Mouse (Mus musculus) urinary bladder, adult 2 months (tissue): ENCODE results near the gene Fgfr4. TPM values are rescaled to one million over a fixed set of nuclear protein-coding genes. Genes with fewer than 3 reads are reported as not detected.

Source experiments
- DNase-seq: peaks from one replicate; pipeline ENCODE4 v3.0.0; 2022; ENCODE audit warnings: low spot score
- polyA plus RNA-seq: library from polyadenylated mRNA; depleted of rRNA; stranded (reverse); fragments of >200 nt; gene quantifications from 2 replicates; pipeline ENCODE4 v1.2.3, GENCODE M21; 2012; rRNA removed

The Fgfr4 gene
- 0.15 and 0.66 TPM in 2 replicates for polyA plus RNA-seq

GRCm38 (mm10) chr13:55152621-55153415, at the start of gene Fgfr4:
TSS of gene Fgfr4 (plus strand) at chr13:55152640.
- DNase-seq = no peak

GRCm38 (mm10) chr13:55103351-55103750, 49.1 kb upstream of the Fgfr4 start:
- DNase-seq = no peak

DNA sequence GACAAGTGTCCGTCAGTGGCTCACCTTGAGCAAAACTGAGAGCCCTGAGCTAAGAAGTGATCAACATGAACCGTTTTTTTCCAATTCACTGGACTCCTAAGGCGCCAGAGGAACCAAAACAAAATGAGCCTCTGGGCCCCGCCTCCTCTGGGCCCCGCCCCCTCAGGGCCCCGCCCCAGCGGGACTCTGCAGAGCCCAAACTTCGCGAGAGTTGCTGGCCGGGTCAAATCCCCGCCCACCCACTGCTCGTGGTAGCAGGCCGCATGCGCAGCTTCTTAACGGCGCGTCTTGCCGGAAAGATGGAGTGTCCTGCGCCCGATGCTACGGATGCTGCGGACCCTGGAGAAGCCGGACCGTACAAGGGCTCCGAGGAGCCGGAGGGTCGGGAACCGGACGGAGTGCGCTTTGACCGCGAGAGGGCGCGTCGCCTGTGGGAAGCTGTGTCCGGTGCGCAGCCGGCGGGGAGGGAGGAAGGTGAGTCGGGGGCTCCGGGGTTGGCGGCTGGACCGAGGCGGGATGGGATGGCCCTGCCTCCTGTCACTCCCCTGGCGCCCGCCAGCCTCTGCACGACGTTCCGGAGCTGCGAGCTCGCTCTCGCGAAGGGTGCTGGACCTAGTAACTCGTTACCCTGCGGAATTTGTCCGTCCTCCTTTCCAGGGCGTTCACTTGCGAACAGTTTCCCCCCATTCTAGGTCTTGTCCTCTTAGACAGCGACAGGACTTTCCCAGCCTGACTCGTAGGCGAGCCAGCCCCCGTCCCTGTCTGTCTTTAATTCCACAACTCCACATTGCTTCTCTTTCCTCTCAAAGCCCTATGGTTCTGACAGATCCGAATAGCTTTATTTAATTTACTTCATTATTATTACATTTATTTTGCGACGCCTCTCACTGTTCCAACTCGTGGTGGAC, 47.1 kb upstream of the Fgfr4 start, which contains the start of gene Zfp346:
Gene Zfp346, plus strand, starts transcription at position 267 of the 908 bp plus-strand sequence.
- DNase-seq = peak; percentile 90

DNA sequence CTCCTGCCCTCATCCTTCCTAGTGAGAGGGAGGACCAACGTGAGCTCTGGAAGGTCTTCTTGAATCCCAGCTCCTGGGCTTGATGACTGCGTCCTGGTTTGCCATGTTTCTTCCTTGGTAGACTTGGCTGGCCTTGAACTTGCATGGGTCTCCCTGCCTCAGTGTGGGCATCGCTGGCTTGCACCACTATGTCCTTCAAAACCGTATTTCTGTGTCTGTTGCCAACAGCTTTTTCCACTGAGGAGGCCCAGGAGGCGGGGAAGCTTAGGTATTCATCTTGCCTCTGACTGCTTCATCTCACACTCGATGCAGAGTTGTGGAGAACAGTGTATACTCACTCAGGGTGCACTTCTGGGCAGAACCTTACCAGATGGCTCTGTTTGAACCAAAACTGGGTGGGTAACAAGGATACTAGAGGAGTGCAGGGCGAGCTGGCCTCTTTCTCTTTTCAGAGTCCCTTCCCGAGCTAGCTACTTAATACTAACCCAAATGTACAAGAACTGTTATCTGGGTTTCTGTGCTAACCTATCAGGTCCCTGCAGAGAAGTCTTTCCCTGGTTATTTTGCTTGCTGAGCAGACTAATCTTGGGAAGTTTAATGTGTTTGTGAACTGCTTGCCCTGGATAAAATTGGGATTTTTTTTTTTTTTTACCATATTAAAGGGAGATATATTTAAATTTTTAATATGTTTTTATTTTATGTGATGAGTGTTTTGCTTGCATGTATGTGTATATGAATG, 46.3 kb upstream of the Fgfr4 start:
- no peak for DNase-seq

DNA sequence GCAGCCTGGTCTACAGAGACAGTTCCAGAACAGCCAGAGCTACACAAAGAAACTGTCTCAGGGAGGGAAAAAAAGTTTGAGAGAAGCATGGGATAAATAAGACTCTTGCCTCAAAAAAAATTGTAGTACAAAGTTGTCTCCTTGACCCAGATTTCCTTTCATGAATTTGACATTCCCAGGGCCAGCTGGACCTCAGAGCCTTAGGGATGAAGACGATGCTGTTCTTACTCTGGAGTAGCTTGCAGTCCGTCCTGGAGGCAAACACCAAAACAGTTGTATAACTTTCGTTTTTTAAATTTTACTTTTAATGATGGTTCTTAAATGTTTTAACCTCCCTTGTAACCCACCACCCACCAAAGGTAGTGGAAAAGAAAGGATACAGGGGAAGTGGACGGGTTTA, 45.3 kb upstream of the Fgfr4 start:
- DNase-seq = no peak

DNA sequence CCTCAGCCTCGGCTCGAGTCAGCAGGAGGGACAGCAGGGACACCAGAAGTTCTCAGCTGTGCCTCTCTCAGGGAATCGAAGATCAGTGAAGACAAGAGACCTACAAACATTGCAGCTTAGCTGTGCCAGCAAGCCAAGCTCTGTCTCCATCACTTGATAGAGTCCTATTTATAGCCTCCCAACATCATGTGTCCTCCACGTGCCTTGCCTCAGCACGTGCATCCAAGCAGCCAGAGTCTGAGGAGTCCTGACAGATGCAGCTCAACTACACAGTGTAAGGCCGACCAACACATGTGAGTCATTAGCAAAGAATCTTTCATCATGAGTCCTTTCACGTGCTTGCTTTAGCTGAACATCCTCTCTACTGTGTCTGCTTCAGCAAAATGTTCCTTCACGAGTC, 44.7 kb upstream of the Fgfr4 start:
- DNase-seq = no peak

DNA sequence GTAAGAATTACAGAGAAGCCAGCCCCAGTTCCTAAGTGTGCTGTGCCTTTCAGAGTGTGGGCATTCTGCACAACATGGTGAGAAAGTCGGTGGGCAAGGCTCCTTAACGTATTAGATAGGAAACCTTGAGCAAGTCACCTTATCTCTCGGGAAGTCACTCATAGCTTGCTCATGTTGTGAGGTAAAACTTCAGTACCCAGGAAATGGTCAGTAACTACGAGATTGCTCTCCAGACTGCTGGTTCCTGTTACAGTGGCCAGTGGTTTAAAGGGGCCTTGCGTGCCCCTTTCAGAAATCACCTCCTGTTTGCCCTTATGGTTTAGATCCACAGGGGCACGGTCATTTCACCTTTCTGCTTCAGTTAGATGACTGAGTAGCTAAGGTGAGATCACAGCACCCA, 38.1 kb upstream of the Fgfr4 start:
- no peak for DNase-seq

- no peak for DNase-seq
Measured at GRCm38 (mm10) chr13:55124903-55125302, 27.5 kb upstream of the Fgfr4 start.

DNA sequence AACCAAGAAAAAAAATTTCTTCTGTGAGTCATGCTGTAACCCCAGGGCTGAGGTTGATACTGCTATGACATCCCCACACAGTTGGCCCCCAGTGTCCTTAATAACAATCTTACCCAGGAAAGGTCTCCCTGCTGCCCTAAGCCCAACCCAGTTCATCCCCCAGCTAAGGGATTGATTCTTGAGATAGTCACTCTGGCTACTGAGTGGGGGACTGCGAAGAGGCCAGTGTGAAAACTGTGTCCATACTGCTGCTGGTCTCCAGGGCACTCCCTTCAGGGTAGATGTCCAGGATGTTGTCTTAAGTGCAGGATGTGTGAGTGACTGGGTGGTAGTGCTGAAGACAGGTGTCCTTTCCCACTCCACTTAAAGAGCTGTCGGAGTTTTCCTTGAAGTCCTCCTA, 19.0 kb upstream of the Fgfr4 start, which contains the start of gene Gm17617:
Gene Gm17617, minus strand, starts transcription at position 101 of the 400 bp plus-strand sequence.
- DNase-seq = no peak

DNA sequence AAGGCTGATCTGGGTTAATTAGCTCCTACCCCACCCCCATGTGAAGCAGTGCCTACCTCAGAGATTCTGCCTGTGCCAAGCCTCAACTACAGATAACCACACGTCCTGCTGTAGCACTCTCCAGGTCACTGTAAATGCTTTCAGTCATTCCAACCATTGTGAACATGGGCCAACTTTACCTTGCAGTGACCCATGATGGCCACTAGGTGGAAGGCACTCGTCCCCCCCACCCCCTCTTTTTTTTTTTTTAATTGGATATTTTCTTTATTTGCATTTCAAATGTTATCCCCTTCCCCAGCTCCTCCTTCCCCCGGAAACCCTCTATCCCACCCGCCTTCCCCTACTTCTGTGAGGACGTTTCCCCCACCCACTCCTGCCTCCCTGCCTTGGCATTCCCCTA, 17.1 kb upstream of the Fgfr4 start:
- no peak for DNase-seq

- DNase-seq = no peak
Measured at GRCm38 (mm10) chr13:55140271-55140670, 12.2 kb upstream of the Fgfr4 start.

GRCm38 (mm10) chr13:55153951-55154350, 1.5 kb downstream of the Fgfr4 start:
- no peak for DNase-seq

DNA sequence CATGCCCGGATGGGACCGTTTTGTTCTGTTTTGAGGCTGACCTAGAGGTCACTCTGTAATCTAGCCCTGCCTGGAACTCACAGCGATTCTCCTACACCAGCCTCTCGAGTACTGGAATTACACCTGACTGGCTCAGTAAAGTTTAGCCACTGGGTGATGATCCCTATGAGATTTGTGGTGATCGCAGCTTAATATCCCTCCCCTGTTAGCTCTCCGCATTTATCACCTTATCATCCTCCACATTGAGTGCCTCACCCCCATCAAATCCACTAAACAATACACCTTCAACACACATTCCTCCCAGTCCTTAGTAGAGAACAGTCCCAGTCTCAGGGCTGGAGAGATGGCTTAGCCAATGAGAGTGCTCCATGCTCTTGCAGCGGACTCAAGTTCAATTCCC, 9.9 kb downstream of the Fgfr4 start:
- no peak for DNase-seq

DNA sequence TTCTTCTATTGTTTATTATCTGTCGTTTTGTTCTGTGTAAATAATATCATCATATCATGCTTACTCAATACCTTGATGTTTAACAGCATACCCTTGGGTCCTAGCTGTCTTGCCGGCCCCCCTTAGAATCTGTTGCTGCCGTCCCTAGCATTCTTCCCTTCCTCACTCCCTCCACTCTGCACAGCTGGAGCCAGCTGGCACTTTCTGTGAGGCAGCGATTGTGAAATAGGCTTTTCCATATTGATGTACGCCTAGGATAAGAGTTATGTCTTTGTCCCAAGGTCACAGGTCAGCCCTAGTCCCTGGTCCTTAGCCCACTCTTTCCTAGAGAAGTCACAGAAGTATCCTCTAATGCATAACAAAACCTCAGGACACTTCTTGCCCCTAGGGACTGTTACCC, 11.1 kb downstream of the Fgfr4 start:
- DNase-seq = no peak

- no peak for DNase-seq
Measured at GRCm38 (mm10) chr13:55165831-55166339, 13.4 kb downstream of the Fgfr4 start.

- DNase-seq = no peak
Measured at GRCm38 (mm10) chr13:55166806-55167725, 14.6 kb downstream of the Fgfr4 start.

DNA sequence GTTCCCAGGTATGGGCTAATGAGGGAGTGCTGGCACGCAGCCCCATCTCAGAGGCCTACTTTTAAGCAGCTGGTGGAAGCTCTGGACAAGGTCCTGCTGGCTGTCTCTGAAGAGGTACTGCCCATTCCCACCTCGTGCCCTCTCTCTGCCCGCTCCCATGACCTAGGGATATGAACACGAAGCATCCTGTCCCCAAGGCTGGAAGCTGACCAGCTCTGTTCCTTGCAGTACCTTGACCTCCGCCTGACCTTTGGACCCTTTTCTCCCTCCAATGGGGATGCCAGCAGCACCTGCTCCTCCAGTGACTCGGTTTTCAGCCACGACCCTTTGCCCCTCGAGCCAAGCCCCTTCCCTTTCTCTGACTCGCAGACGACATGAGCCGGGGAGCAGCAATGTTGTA, 15.4 kb downstream of the Fgfr4 start:
- no peak for DNase-seq

GRCm38 (mm10) chr13:55168255-55168654, 15.8 kb downstream of the Fgfr4 start:
- no peak for DNase-seq

DNA sequence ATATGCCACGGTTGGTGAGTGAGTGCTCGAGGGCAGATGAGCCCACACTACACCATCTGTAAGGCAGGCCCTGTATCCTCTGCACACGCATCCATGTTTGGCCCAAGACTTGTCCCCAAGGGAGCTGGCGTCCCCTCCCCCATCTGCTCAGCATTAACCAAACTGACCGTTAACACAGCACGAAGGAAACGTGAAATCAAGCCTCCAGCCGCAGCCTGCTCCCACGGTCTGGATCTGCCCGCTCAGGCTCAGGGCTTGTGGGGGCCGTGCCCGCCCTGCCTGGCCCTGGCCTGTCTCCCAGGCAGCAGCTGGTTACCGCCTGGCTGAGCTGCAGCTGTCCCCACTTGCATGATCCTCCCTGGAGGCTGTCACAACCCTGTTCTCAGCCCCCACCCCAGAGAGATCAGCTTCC, 16.5 kb downstream of the Fgfr4 start:
- DNase-seq = no peak

- no peak for DNase-seq
Measured at GRCm38 (mm10) chr13:55171517-55172335, 19.3 kb downstream of the Fgfr4 start.
